9 mouse cellular contexts compared by ENCODE assay signal in genomic region chr9:58535447-58536134, GRCm38 (mm10). TPM values are rescaled to one million over a fixed set of nuclear protein-coding genes. Genes with fewer than 3 reads are reported as not detected.
DNase-seq lines count a peak whose midpoint lies in the region; ATAC-seq and TF ChIP-seq lines count a peak whose summit lies in the region.
"Had no signal": no experiment of that assay in that cellular context is flagged by ENCODE, and none has a peak within 500 bp of the region (broad histone marks: within the 10 kb centered on the region; RNA-seq: fewer than 3 reads in every experiment).

No protein-coding gene starts in this region.

- H3K4me3 ChIP-seq in kidney, adult 2 months (ENCODE audit: insufficient read depth, low read depth, low read length): no peak overlapping the region
- H3K4me3 ChIP-seq in CH12.LX (replicated peaks in 1 of 3; ENCODE audit: low read depth in 2 of 3, low read length in 2 of 3, poor library complexity in 1 of 3): no peak overlapping the region
- no peak overlapping the region for H3K4me3 ChIP-seq in hindbrain, embryonic 12.5 days
- no peak overlapping the region for H3K4me3 ChIP-seq in midbrain, embryonic 14.5 days (replicated peaks; ENCODE audit: low read depth, low read length)
- H3K4me3 ChIP-seq: liver, embryonic 13.5 days had no signal

- no peak overlapping the region for H3K4me2 ChIP-seq in CH12.LX (ENCODE audit: insufficient read depth, low read depth, poor library complexity, severe bottlenecking)
- no peak overlapping the region for H3K4me2 ChIP-seq in hindbrain, embryonic 12.5 days (replicated peaks)
- H3K4me2 ChIP-seq in midbrain, embryonic 14.5 days (ENCODE audit: low read length): no peak overlapping the region
- H3K4me2 ChIP-seq: liver, embryonic 13.5 days had no signal

- no peaks in the 10 kb centered on the region for H3K4me1 ChIP-seq in kidney, adult 2 months (ENCODE audit: control insufficient read depth, insufficient read depth, low read length)
- H3K4me1 ChIP-seq in CH12.LX (ENCODE audit: control insufficient read depth in 1 of 2, insufficient read depth in 2 of 2): peaks cover 20 to 76% of the 10 kb centered on the region in 2 experiments
- no peaks in the 10 kb centered on the region for H3K4me1 ChIP-seq in hindbrain, embryonic 12.5 days
- no peaks in the 10 kb centered on the region for H3K4me1 ChIP-seq in midbrain, embryonic 14.5 days (ENCODE audit: control insufficient read depth, insufficient read depth, low read length)

- in situ Hi-C loops in CH12.LX (cut with MboI; ENCODE audit: low pct_ligation_motif_present, low pct_unique_long_range_greater_than_20kb, low sequenced_read_pairs): loop anchor here (5.0 kb wide), 1 partner anchor 198 kb away; no protein-coding TSS in a partner anchor

- no peak overlapping the region for H3K27ac ChIP-seq in kidney, adult 2 months (ENCODE audit: insufficient read depth, low read depth, low read length)
- no peak overlapping the region for H3K27ac ChIP-seq in CH12.LX (ENCODE audit: insufficient read depth, low read depth)
- H3K27ac ChIP-seq in hindbrain, embryonic 12.5 days: no peak overlapping the region
- H3K27ac ChIP-seq in midbrain, embryonic 14.5 days (replicated peaks; ENCODE audit: low read depth, low read length): no peak overlapping the region
- H3K27ac ChIP-seq: liver, embryonic 13.5 days had no signal

- no peak overlapping the region for H3K9ac ChIP-seq in CH12.LX (ENCODE audit: insufficient read depth, low read depth)
- no peak overlapping the region for H3K9ac ChIP-seq in hindbrain, embryonic 12.5 days
- no peak overlapping the region for H3K9ac ChIP-seq in midbrain, embryonic 14.5 days (replicated peaks; ENCODE audit: low read length)
- H3K9ac ChIP-seq: liver, embryonic 13.5 days had no signal

- H3K36me3 ChIP-seq in kidney, adult 2 months (ENCODE audit: control insufficient read depth, insufficient read depth, low read length): no peaks in the 10 kb centered on the region
- no peaks in the 10 kb centered on the region for H3K36me3 ChIP-seq in CH12.LX (replicated peaks in 1 of 2; ENCODE audit: control insufficient read depth in 1 of 2, insufficient read depth in 1 of 2, low read length in 1 of 2)
- H3K36me3 ChIP-seq in hindbrain, embryonic 12.5 days: peaks cover 37% of the 10 kb centered on the region
- peaks cover 43% of the 10 kb centered on the region for H3K36me3 ChIP-seq in midbrain, embryonic 14.5 days (ENCODE audit: control insufficient read depth, insufficient read depth, low read length)
- H3K36me3 ChIP-seq: liver, embryonic 13.5 days had no signal

- DNase-seq in kidney, adult 2 months: no peak
- no peak for DNase-seq in kidney, postnatal 25 days
- DNase-seq in CH12.LX (ENCODE audit: extremely low read depth): peak; percentile 64
- DNase-seq in cerebellum, postnatal 10 days: peak; percentile 73 to 75
- peak; percentile 83 for DNase-seq in midbrain, embryonic 14.5 days
- DNase-seq in thymus, postnatal 36 days: peak; percentile 55 to 57
- DNase-seq in adrenal gland, postnatal 25 days: no peak
- DNase-seq: liver, embryonic 13.5 days had no signal

- H3K9me3 ChIP-seq in CH12.LX (replicated peaks; ENCODE audit: low read length): peaks cover 6% of the 10 kb centered on the region
- H3K9me3 ChIP-seq in hindbrain, embryonic 12.5 days (replicated peaks): no peaks in the 10 kb centered on the region
- no peaks in the 10 kb centered on the region for H3K9me3 ChIP-seq in midbrain, embryonic 14.5 days (ENCODE audit: control insufficient read depth, low read length)
- H3K9me3 ChIP-seq: liver, embryonic 13.5 days had no signal

- H3K79me2 ChIP-seq in CH12.LX (replicated peaks; ENCODE audit: control insufficient read depth, extremely low read depth, insufficient read depth, poor library complexity, severe bottlenecking): no peaks in the 10 kb centered on the region

- TF ChIP-seq RAD21 in CH12.LX (IDR thresholded peaks at IDR 0.05; ENCODE audit: low read depth, low read length): peak; percentile 82

- H3K27me3 ChIP-seq in kidney, adult 2 months (replicated peaks; ENCODE audit: control insufficient read depth, insufficient read depth, low read length): no peaks in the 10 kb centered on the region
- H3K27me3 ChIP-seq in CH12.LX (replicated peaks): peaks cover 2% of the 10 kb centered on the region
- no peaks in the 10 kb centered on the region for H3K27me3 ChIP-seq in hindbrain, embryonic 12.5 days
- H3K27me3 ChIP-seq in midbrain, embryonic 14.5 days (ENCODE audit: control insufficient read depth, insufficient read depth, low read length): no peaks in the 10 kb centered on the region
- H3K27me3 ChIP-seq: liver, embryonic 13.5 days had no signal

- TF ChIP-seq POLR2A in kidney, adult 2 months (IDR thresholded peaks at IDR 0.05; ENCODE audit: low read depth, low read length): no peak
- no peak for TF ChIP-seq POLR2A in CH12.LX (IDR thresholded peaks at IDR 0.05; ENCODE audit: low read depth, low read length)

- 78% methylated on average over 20 of the region's 20 CpGs for WGBS in kidney, adult 2 months
- WGBS in hindbrain, embryonic 12.5 days: 80% methylated on average over 20 of the region's 20 CpGs
- 79% methylated on average over 20 of the region's 20 CpGs for WGBS in midbrain, embryonic 14.5 days

- peak; percentile 62 for TF ChIP-seq CTCF in kidney, adult 2 months (conservative IDR thresholded peaks at IDR 0.05; ENCODE audit: insufficient read depth, insufficient read length, low read depth, low read length)
- peak; percentile 55 to 86 for TF ChIP-seq CTCF in CH12.LX (conservative IDR thresholded peaks at IDR 0.05 in 1 of 2, IDR thresholded peaks at IDR 0.05 in 1 of 2; ENCODE audit: low read depth in 2 of 2, low read length in 2 of 2)

- dilution Hi-C loops in CH12.LX (cut with MboI; ENCODE audit: extremely low pct_ligation_motif_present, extremely low pct_unique_long_range_greater_than_20kb, low sequenced_read_pairs): no loop called here

- TF ChIP-seq EP300 in CH12.LX (IDR thresholded peaks at IDR 0.05; ENCODE audit: low read length): no peak

- ATAC-seq in hindbrain, embryonic 12.5 days (ENCODE audit: low FRiP score): peak; percentile 67
- peak; percentile 50; the same call in 1 of the 2 replicates for ATAC-seq in midbrain, embryonic 14.5 days (ENCODE audit: low FRiP score, low TSS enrichment)

TF ChIP-seq in CH12.LX, 34 proteins besides CTCF, POLR2A, EP300 and RAD21:
- TF ChIP-seq SMC3 (IDR thresholded peaks at IDR 0.05; ENCODE audit: low read depth, low read length) (peak; percentile 81), IRF4 (IDR thresholded peaks at IDR 0.05; ENCODE audit: low read depth, low read length) (0 out of 2 replicates have a peak, but pooled peaks have one; percentile 20), GABPA (IDR thresholded peaks at IDR 0.05; ENCODE audit: insufficient replicate concordance, low read depth, low read length) (no peak), TCF12 (IDR thresholded peaks at IDR 0.05; ENCODE audit: low read depth, low read length) (no peak), ELF1 (IDR thresholded peaks at IDR 0.05; ENCODE audit: low read depth, low read length) (peak; percentile 29; the same call in 1 of the 2 replicates), ETS1 (conservative IDR thresholded peaks at IDR 0.05; ENCODE audit: low read depth, low read length) (no peak), PAX5 (IDR thresholded peaks at IDR 0.05; ENCODE audit: low read length) (no peak), ZC3H11A (IDR thresholded peaks at IDR 0.05; ENCODE audit: low read depth, low read length) (peak; percentile 49)
TF ChIP-seq in CH12.LX: peak in this region for 4.

RNA-seq across cellular contexts. Expression of gene Cd276, which starts 19.6 kb away (rescaled TPM):
- 1.3 TPM in 2 replicates for polyA plus RNA-seq in kidney, adult 2 months (2012; rRNA removed)
- total RNA-seq in CH12.LX (2012; rRNA removed) (0.55 and 0.97 TPM in 2 replicates), CH12.LX (2014; rRNA removed) (0.59 and 0.78 TPM in 2 replicates)
- polyA plus RNA-seq in CH12.LX (2012; ENCODE audit: insufficient read length, low read depth): 1.3 and 4.3 TPM in 2 replicates
- polyA plus RNA-seq in hindbrain, embryonic 12.5 days (2016; fragmentation: Nextera tagmentation; extraction: Ambion mirVana): 45.9 and 48.9 TPM in 2 replicates
- polyA plus RNA-seq in midbrain, embryonic 14.5 days (2014; fragmentation: Nextera tagmentation; extraction: Ambion mirVana): 33.2 and 38.1 TPM in 2 replicates
- total RNA-seq in adrenal gland, postnatal 25 days (2021): 13.6 and 18.3 TPM in 2 replicates

RNA-seq across cellular contexts. Expression of gene Nptn, which starts 46.4 kb away (rescaled TPM):
- polyA plus RNA-seq in kidney, adult 2 months (2012; rRNA removed): 450 and 540 TPM in 2 replicates
- total RNA-seq in CH12.LX (2012; rRNA removed): 48.4 and 62.4 TPM in 2 replicates
- total RNA-seq in CH12.LX (2014; rRNA removed): 172 and 175 TPM in 2 replicates
- 118 and 184 TPM in 2 replicates for polyA plus RNA-seq in CH12.LX (2012; ENCODE audit: insufficient read length, low read depth)
- 90.2 and 92.1 TPM in 2 replicates for polyA plus RNA-seq in hindbrain, embryonic 12.5 days (2016; fragmentation: Nextera tagmentation; extraction: Ambion mirVana)
- 179 and 180 TPM in 2 replicates for polyA plus RNA-seq in midbrain, embryonic 14.5 days (2014; fragmentation: Nextera tagmentation; extraction: Ambion mirVana)
- total RNA-seq in adrenal gland, postnatal 25 days (2021): 151 and 177 TPM in 2 replicates

RNA-seq across cellular contexts. Expression of gene Insyn1, which starts 47.2 kb away (rescaled TPM):
- polyA plus RNA-seq in kidney, adult 2 months (2012; rRNA removed): 2.7 and 2.9 TPM in 2 replicates
- total RNA-seq in CH12.LX (2012; rRNA removed): 3.0 and 5.5 TPM in 2 replicates
- total RNA-seq in CH12.LX (2014; rRNA removed): 1.1 and 2.4 TPM in 2 replicates
- 2.5 and 2.6 TPM in 2 replicates for polyA plus RNA-seq in CH12.LX (2012; ENCODE audit: insufficient read length, low read depth)
- polyA plus RNA-seq in hindbrain, embryonic 12.5 days (2016; fragmentation: Nextera tagmentation; extraction: Ambion mirVana): 5.2 and 5.6 TPM in 2 replicates
- 10.5 and 21.2 TPM in 2 replicates for polyA plus RNA-seq in midbrain, embryonic 14.5 days (2014; fragmentation: Nextera tagmentation; extraction: Ambion mirVana)
- 8.0 and 10.2 TPM in 2 replicates for total RNA-seq in adrenal gland, postnatal 25 days (2021)

Comparison
In these comparisons a context has a peak if more than half of its experiments do, and no peak if none do; other contexts are left out.
1. DNase-seq: peak in CH12.LX (single experiment), cerebellum, postnatal 10 days (2 of 2), midbrain, embryonic 14.5 days (single experiment) and thymus, postnatal 36 days (2 of 2); none in kidney, adult 2 months (single experiment), kidney, postnatal 25 days (0 of 2) and adrenal gland, postnatal 25 days (single experiment).